Mouse (Mus musculus) embryonic facial prominence, embryonic 14.5 days (tissue): Measurements from ENCODE around the gene Gmeb2. TPM values are rescaled to one million over a fixed set of nuclear protein-coding genes. Genes with fewer than 3 reads are reported as not detected.

Experiments
- ATAC-seq: fragments of 200-750 bp; cut with Nextera tagmentation; 2 replicates; pipeline ENCODE4 v1.8.0; 2017; ENCODE audit warnings: low read depth, moderate number of reproducible peaks, moderate TSS enrichment
- DNase-seq: peaks from one replicate; pipeline ENCODE4 v3.0.0-alpha.2; 2015; ENCODE audit warnings: low spot score
- H3K27ac ChIP-seq: fragments of 300-500 bp; sonication (generic); replicated peaks from 2 replicates; pipeline ENCODE4 v1.5.1; 2014; ENCODE audit warnings: low read depth, mild to moderate bottlenecking, low read length, moderate library complexity
- H3K27me3 ChIP-seq: fragments of 300-500 bp; sonication (generic); replicated peaks from 2 replicates; pipeline ENCODE4 v1.6.1; 2014; ENCODE audit warnings: low read length; ENCODE audit not compliant: control insufficient read depth, insufficient read depth
- H3K36me3 ChIP-seq: fragments of 300-500 bp; sonication (generic); 2 replicates; pipeline ENCODE4 v1.6.1; 2014; ENCODE audit warnings: low read length, mixed read lengths; ENCODE audit not compliant: control insufficient read depth, insufficient read depth
- H3K4me1 ChIP-seq: fragments of 300-500 bp; sonication (generic); 2 replicates; pipeline ENCODE4 v1.6.1; 2014; ENCODE audit warnings: antibody characterized with exemption, low read length; ENCODE audit not compliant: control insufficient read depth, insufficient read depth
- H3K4me2 ChIP-seq: fragments of 300-500 bp; sonication (generic); 2 replicates; pipeline ENCODE4 v1.6.1; 2014; ENCODE audit warnings: low read depth, mild to moderate bottlenecking, low read length, moderate library complexity, mixed read lengths
- H3K4me3 ChIP-seq: fragments of 300-500 bp; sonication (generic); 2 replicates; pipeline ENCODE4 v1.5.1; 2014; ENCODE audit warnings: low read depth, mild to moderate bottlenecking, low read length
- H3K9ac ChIP-seq: fragments of 300-500 bp; sonication (generic); 2 replicates; pipeline ENCODE4 v1.6.1; 2014; ENCODE audit warnings: low read depth, mild to moderate bottlenecking, low read length, moderate library complexity, mixed read lengths
- H3K9me3 ChIP-seq: fragments of 300-500 bp; sonication (generic); 2 replicates; pipeline ENCODE4 v1.6.1; 2016; ENCODE audit warnings: low read length; ENCODE audit not compliant: control insufficient read depth
- WGBS: fragments of 180-500 bp; shearing (Covaris S2); extraction: QIAGEN DNeasy Blood & Tissue Kit; methylation state at CpG from one replicate; pipeline ENCODE4 v1.1.7; 2014; 5-methylcytosine and 5-hydroxymethylcytosine counted together
- polyA plus RNA-seq: library from polyadenylated mRNA; unstranded; fragments of >200 nt; fragmentation: Nextera tagmentation; extraction: Ambion mirVana; gene quantifications from 2 replicates; pipeline ENCODE4 v1.2.1, GENCODE M21; 2014

Gmeb2 gene
- polyA plus RNA-seq, 1 experiment from 2014 or later, result 13.5 TPM

GRCm38 (mm10) chr2:181212389-181213020 lies 75.3 kb downstream of the Gmeb2 start:
- WGBS, result 3% methylated on average over 26 of the region's 34 CpGs
- Histone ChIP-seq H3K27me3 (peaks cover 36% of the 10 kb centered on the region), H3K9ac (peak overlapping the region; percentile 34; the same call in 1 of the 2 replicates), H3K4me3 (peak overlapping the region; percentile 29), H3K9me3 (no peaks in the 10 kb centered on the region), H3K27ac (no peak overlapping the region), H3K4me2 (peak overlapping the region; percentile 49), H3K36me3 (no peaks in the 10 kb centered on the region), H3K4me1 (peaks cover 6% of the 10 kb centered on the region; the same call in 1 of the 2 replicates)
- DNase-seq (no peak), ATAC-seq (no peak)

- Histone ChIP-seq H3K27ac (no peak overlapping the region), H3K9me3 (no peaks in the 10 kb centered on the region), H3K36me3 (no peaks in the 10 kb centered on the region), H3K4me2 (no peak overlapping the region), H3K27me3 (peaks cover 5% of the 10 kb centered on the region; the same call in 1 of the 2 replicates), H3K4me1 (no peaks in the 10 kb centered on the region), H3K9ac (no peak overlapping the region), H3K4me3 (no peak overlapping the region)
- ATAC-seq, result no peak
- DNase-seq, result no peak
- WGBS, result 72% methylated on average over 9 of the region's 9 CpGs
These were observed 81.7 kb downstream of the Gmeb2 start for GRCm38 (mm10) chr2:181206118-181206517.

- WGBS, result 91% methylated on average over 5 of the region's 5 CpGs
These were observed 82.2 kb downstream of the Gmeb2 start for GRCm38 (mm10) chr2:181205678-181206077.

GRCm38 (mm10) chr2:181202886-181203285 lies 84.9 kb downstream of the Gmeb2 start:
- no peak overlapping the region for H3K27ac ChIP-seq

More at GRCm38 (mm10) chr2:181205678-181206077, 82.2 kb downstream of the Gmeb2 start:
- Histone ChIP-seq H3K4me3 (no peak overlapping the region), H3K9ac (no peak overlapping the region), H3K4me1 (no peaks in the 10 kb centered on the region), H3K9me3 (no peaks in the 10 kb centered on the region), H3K36me3 (no peaks in the 10 kb centered on the region), H3K27me3 (0 out of 2 replicates have a peak, but pooled peaks cover under 1% of the 10 kb centered on the region), H3K4me2 (no peak overlapping the region), H3K27ac (no peak overlapping the region)
- ATAC-seq (no peak), DNase-seq (no peak)

GRCm38 (mm10) chr2:181202422-181202821 lies 85.4 kb downstream of the Gmeb2 start, which contains the start of gene Ptk6:
Gene Ptk6, minus strand, starts transcription at chr2:181202789.
- no peaks in the 10 kb centered on the region for H3K4me1 ChIP-seq
- no peak within 1 kb of the TSS for H3K4me2 ChIP-seq
- no peak within 1 kb of the TSS for H3K9ac ChIP-seq
- 78% methylated on average over 3 of the region's 3 CpGs for WGBS
- no peak for ATAC-seq
- no peaks in the 10 kb centered on the region for H3K9me3 ChIP-seq
- no peaks in the 10 kb centered on the region for H3K36me3 ChIP-seq
- no peak within 1 kb of the TSS for H3K27ac ChIP-seq
- no peak within 1 kb of the TSS for H3K4me3 ChIP-seq
- no peaks in the 10 kb centered on the region for H3K27me3 ChIP-seq
- no peak for DNase-seq

More at GRCm38 (mm10) chr2:181202886-181203285, 84.9 kb downstream of the Gmeb2 start:
- WGBS, result 74% methylated on average over 6 of the region's 6 CpGs
- Histone ChIP-seq H3K9ac (no peak overlapping the region), H3K27me3 (no peaks in the 10 kb centered on the region), H3K36me3 (no peaks in the 10 kb centered on the region), H3K4me1 (no peaks in the 10 kb centered on the region), H3K4me2 (no peak overlapping the region), H3K9me3 (no peaks in the 10 kb centered on the region), H3K4me3 (no peak overlapping the region)
- DNase-seq (no peak), ATAC-seq (no peak)

- no peak overlapping the region for H3K4me3 ChIP-seq
- no peak overlapping the region for H3K9ac ChIP-seq
- ATAC-seq, result no peak
- no peak for DNase-seq
- no peaks in the 10 kb centered on the region for H3K36me3 ChIP-seq
- no peaks in the 10 kb centered on the region for H3K27me3 ChIP-seq
- no peak overlapping the region for H3K27ac ChIP-seq
- no peak overlapping the region for H3K4me2 ChIP-seq
- no peaks in the 10 kb centered on the region for H3K4me1 ChIP-seq
- WGBS, result 58% methylated on average over 3 of the region's 3 CpGs
- H3K9me3 ChIP-seq, result no peaks in the 10 kb centered on the region
These were observed 86.2 kb downstream of the Gmeb2 start for GRCm38 (mm10) chr2:181201606-181202005.

Other genes starting within 250 kb of the Gmeb2 start
- gene Chrna4, start 244.5 kb downstream of the Gmeb2 start, polyA plus RNA-seq, result 3.6 and 5.8 TPM in 2 replicates
- gene Kcnq2, start 152.7 kb downstream of the Gmeb2 start, polyA plus RNA-seq, result 2.1 and 2.6 TPM in 2 replicates
- 0.76 and 1.0 TPM in 2 replicates for gene Eef1a2, start 131.0 kb downstream of the Gmeb2 start, polyA plus RNA-seq
- 269 and 288 TPM in 2 replicates for gene Ppdpf, start 100.8 kb downstream of the Gmeb2 start, polyA plus RNA-seq
- 0.10 and 0.19 TPM in 2 replicates for gene Ptk6, start 85.2 kb downstream of the Gmeb2 start, polyA plus RNA-seq
- 0.08 and 0.22 TPM in 2 replicates for gene Srms, start 74.8 kb downstream of the Gmeb2 start, polyA plus RNA-seq
- gene Fndc11, start 68.0 kb downstream of the Gmeb2 start, polyA plus RNA-seq, result 0.18 TPM in 1 of 2 replicates, not detected in the other
- 1.3 TPM in 2 replicates for gene Helz2, start 46.0 kb downstream of the Gmeb2 start, polyA plus RNA-seq
- 69.4 and 72.7 TPM in 2 replicates for gene Stmn3, start 26.5 kb upstream of the Gmeb2 start, polyA plus RNA-seq
- 37.1 and 48.8 TPM in 2 replicates for gene Rtel1, start 31.7 kb upstream of the Gmeb2 start, polyA plus RNA-seq
- 30.1 and 36.6 TPM in 2 replicates for gene Zgpat, start 76.9 kb upstream of the Gmeb2 start, polyA plus RNA-seq
- 43.7 and 48.1 TPM in 2 replicates for gene Arfrp1, start 77.4 kb upstream of the Gmeb2 start, polyA plus RNA-seq
- 17.4 and 18.4 TPM in 2 replicates for gene Lime1, start 92.0 kb upstream of the Gmeb2 start, polyA plus RNA-seq
- 5.7 and 5.9 TPM in 2 replicates for gene Zbtb46, start 171.4 kb upstream of the Gmeb2 start, polyA plus RNA-seq
- gene Abhd16b, start 205.2 kb upstream of the Gmeb2 start, polyA plus RNA-seq, result 0.21 and 0.22 TPM in 2 replicates
- 159 and 164 TPM in 2 replicates for gene Tpd52l2, start 209.1 kb upstream of the Gmeb2 start, polyA plus RNA-seq
- 80.4 and 84.2 TPM in 2 replicates for gene Dnajc5, start 232.4 kb upstream of the Gmeb2 start, polyA plus RNA-seq